Mouse (Mus musculus) embryonic fibroblast, embryonic 13.5 days (primary cell): ENCODE results near the gene Heg1.

Experiments
- CTCF ChIP-seq: IDR thresholded peaks from 2 replicates; pipeline ENCODE4 v1.5.1; 2011; ENCODE audit warnings: mild to moderate bottlenecking, control low read depth, low read length, moderate library complexity, borderline replicate concordance; ENCODE audit not compliant: insufficient read depth
- POLR2A ChIP-seq: IDR thresholded peaks from 2 replicates; pipeline ENCODE4 v1.6.1; 2011; ENCODE audit warnings: low read depth, mild to moderate bottlenecking, control low read depth, low read length, moderate library complexity

DNA sequence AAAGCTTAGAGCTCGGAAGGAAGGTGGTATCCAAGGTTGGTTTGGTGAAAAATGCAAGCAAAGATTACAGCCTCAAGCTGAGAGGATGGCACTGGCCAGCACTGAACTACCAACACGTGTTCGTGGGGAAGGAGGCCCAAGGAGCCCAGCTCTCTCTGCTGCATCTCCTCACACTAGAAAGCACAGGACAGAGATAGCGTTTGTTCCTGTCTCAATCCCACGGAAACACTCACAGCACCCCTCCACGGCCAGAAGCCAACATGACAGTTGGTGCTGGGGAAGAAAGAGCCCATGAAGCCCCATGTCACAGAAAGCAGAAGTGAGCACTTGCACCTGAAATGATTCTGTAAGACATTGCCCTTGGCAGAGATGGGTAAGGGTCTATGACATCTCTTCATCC lies 72.2 kb downstream of the Heg1 start:
- TF ChIP-seq CTCF (no peak), POLR2A (no peak)
